Mouse (Mus musculus): ENCODE data around the gene Capn1.
A peak's percentile ranks its signal among the peaks of the same experiment; 100 is the strongest.

Capn1 gene

GRCm38 (mm10) chr19:5952071-5952691 lies 63.5 kb downstream of the Capn1 start:
- no peak for DNase-seq (ENCODE audit: low spot score)

GRCm38 (mm10) chr19:5951631-5952030 lies 64.1 kb downstream of the Capn1 start:
- DNase-seq (ENCODE audit: low spot score) = no peak

- DNase-seq (ENCODE audit: low spot score) = no peak
Observed at GRCm38 (mm10) chr19:5950218-5950617, 65.5 kb downstream of the Capn1 start.

GRCm38 (mm10) chr19:5945891-5946290 lies 69.8 kb downstream of the Capn1 start:
- peak; percentile 63 for DNase-seq (ENCODE audit: low spot score)

GRCm38 (mm10) chr19:5945027-5945426 lies 70.7 kb downstream of the Capn1 start:
- peak; percentile 59 for DNase-seq (ENCODE audit: low spot score)

- DNase-seq (ENCODE audit: low spot score) = no peak
Observed at GRCm38 (mm10) chr19:5944145-5944544, 71.6 kb downstream of the Capn1 start.

GRCm38 (mm10) chr19:5943404-5943803 lies 72.3 kb downstream of the Capn1 start:
- no peak for DNase-seq (ENCODE audit: low spot score)

- DNase-seq (ENCODE audit: low spot score) = no peak
Observed at GRCm38 (mm10) chr19:5942581-5942980, 73.1 kb downstream of the Capn1 start.

GRCm38 (mm10) chr19:5940656-5941055 lies 75.0 kb downstream of the Capn1 start:
- DNase-seq (ENCODE audit: low spot score) = no peak

- DNase-seq (ENCODE audit: low spot score) = peak; percentile 89
Observed at GRCm38 (mm10) chr19:5940173-5940572, 75.5 kb downstream of the Capn1 start.

- DNase-seq (ENCODE audit: low spot score) = no peak
Observed at GRCm38 (mm10) chr19:5939715-5940114, 76.0 kb downstream of the Capn1 start.

Measured in urinary bladder, postnatal 14 days (tissue).